Mouse (Mus musculus): Measurements from ENCODE around the gene Vmn1r1.

Vmn1r1 gene

GRCm38 (mm10) chr1:182137204-182138125 is 26.8 kb downstream of the Vmn1r1 start:
- no peak for DNase-seq (ENCODE audit: low spot score in 2 of 2)

GRCm38 (mm10) chr1:182130830-182131229 is 33.5 kb downstream of the Vmn1r1 start:
- no peak for DNase-seq (ENCODE audit: low spot score in 2 of 2)

DNA sequence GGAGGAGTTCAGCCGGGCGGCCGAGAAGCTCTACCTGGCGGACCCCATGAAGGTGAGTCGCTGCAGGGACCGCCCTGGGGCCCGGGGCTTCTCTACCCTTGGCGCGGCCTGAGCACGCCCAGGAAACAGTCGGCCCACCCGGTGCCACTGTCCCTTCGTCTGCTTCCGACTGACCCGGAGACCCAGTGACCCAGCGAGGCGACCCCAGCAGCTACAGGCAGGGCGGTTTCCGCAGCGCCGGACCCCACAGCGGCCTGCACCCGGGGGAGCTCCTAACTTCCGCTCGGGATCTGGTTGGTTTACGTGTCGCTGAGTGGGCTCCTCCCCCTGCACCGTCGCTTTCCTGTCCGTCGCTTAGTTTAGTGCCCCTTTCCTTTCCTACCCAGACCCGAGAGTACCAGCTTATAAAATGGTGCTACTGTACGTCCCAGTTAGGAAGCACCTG is 39.3 kb downstream of the Vmn1r1 start:
- DNase-seq (ENCODE audit: low spot score in 2 of 2) = peak; percentile 82 to 91

DNA sequence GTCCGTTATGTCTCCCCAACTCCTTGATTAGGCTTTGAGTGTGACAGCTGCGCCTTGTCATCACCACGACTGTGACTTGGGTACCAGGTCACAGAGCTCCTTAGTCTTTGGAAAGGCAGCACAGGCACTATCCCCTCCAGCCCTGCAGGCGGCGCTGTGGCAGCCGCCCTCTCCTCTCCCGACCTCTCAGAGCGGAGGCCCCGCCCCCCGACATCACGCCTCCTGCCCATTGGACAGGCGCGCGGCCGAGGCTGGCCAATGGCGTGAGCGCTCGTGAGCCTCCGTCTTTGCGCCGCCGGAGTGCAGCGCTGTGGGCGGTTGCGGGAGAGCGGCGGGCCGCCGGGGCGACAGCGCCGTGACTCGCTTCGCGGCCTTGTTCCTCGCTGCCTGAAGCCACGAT is 39.8 kb downstream of the Vmn1r1 start, which contains the start of gene Srp9:
TSS of gene Srp9 (plus strand) at position 232 of the 400 bp plus-strand sequence.
- DNase-seq (ENCODE audit: low spot score in 2 of 2) = peak; percentile 98 to 99

GRCm38 (mm10) chr1:182122413-182122812 is 41.9 kb downstream of the Vmn1r1 start:
- no peak for DNase-seq (ENCODE audit: low spot score in 2 of 2)

GRCm38 (mm10) chr1:182115651-182116408 is 48.5 kb downstream of the Vmn1r1 start:
- no peak for DNase-seq (ENCODE audit: low spot score in 2 of 2)

GRCm38 (mm10) chr1:182115197-182115596 is 49.1 kb downstream of the Vmn1r1 start:
- DNase-seq (ENCODE audit: low spot score in 2 of 2) = no peak

GRCm38 (mm10) chr1:182113587-182114500 is 50.4 kb downstream of the Vmn1r1 start:
- DNase-seq (ENCODE audit: low spot score in 2 of 2) = no peak

- no peak for DNase-seq (ENCODE audit: low spot score in 2 of 2)
These were observed 51.2 kb downstream of the Vmn1r1 start for GRCm38 (mm10) chr1:182113131-182113530.

DNA sequence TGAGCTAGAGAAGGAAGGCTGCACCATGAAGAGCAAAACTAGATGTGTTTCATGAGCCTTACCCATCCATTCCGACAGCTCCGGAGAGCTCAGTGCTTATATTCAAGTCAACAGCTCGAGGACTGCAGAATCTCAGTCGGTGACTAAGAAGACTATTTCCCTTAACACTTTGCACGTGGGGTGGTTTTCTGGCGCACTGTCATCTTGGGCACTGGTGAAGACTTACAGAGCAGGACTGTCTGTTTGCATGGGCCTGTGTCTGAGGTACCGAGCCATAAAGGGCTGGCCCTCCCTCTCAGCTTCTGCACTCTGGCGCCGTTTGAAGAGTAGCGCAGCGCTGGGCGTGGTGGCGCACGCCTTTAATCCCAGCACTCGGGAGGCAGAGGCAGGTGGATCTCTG is 51.9 kb downstream of the Vmn1r1 start:
- DNase-seq (ENCODE audit: low spot score in 2 of 2) = no peak

DNA sequence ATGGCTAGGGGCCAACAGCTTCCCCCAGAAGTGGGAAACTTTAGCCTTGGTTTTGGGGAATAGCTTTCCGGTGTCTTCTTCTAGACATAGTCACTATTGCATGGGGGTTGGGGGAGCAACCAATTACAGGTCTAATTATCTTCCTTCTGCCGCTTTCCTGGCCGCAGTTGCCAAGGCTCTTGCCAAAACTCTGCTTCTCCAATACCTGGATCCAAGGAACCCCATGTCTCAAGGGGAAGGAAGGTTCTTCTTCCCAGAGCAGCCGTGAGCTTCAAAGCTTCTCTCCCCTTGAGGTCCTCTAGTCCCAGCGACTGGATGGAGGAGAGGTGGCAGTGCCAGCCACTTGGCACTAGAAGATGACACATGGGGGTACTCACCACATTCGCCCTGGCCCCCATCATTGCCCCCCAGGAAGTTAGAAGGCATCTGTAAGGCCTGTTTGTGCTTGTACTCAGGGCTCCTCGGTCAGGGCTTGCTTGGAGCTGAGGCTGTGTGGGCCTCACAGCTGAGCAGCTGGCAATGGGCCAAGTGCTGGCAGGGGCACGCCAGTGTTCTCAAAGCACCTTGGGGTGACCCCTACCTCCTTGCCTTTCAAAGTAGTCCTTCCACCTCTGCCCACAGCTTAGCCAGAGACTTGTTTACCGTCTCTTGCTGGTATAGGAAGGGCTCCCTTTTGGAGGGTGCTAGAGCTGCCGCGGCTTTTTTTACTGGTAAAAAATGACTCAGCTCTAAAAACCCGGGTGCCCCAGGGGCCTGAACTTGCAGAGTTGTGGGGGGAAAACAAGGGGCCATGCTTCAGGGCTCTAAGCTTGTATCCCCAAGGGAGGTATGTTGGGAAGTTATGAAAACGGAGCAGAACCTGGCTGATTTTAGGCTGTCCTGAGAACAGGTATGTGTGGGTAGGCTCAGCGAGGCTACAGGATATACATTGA is 52.6 kb downstream of the Vmn1r1 start:
- DNase-seq (ENCODE audit: low spot score in 2 of 2) = no peak

GRCm38 (mm10) chr1:182110708-182111385 is 53.4 kb downstream of the Vmn1r1 start:
- DNase-seq (ENCODE audit: low spot score in 2 of 2) = no peak

DNA sequence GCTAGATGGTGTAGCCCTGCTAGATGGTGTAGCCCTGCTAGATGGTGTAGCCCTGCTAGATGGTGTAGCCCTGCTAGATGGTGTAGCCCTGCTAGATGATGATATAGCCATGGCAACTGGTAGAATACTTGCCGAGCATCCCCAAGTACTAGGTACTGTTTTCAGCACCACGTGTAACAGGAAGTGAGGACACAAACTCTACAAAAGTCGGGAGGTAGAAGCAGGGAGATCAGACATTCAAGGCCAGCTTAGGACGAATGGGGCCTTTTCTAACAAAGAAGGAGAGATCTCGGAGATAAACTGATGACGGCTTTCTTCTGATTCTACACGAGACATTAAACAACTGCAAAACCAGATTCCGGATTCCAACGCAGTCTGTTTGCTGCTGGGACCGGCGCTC is 54.1 kb downstream of the Vmn1r1 start:
- no peak for DNase-seq (ENCODE audit: low spot score in 2 of 2)

GRCm38 (mm10) chr1:182108397-182109099 is 55.7 kb downstream of the Vmn1r1 start:
- DNase-seq (ENCODE audit: low spot score in 2 of 2) = no peak

DNA sequence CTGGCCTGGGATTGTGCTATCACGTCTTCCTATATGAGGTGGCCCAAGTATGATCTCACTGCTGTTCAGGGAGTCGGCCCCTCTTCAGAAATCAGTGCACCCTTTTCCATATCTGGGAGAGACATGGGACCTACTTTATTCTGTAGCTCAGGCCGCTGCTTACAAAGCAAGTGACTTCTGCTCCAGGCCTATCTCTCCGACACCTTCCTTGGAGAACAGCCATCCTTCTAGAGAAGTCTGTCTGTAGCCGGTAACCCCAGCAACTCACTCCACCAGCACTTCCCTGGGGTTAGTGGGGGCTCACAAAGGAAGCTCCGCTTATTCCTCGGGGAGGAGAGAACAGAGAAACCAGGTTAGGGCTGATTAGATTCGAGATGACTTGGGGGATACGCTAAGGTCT is 57.0 kb downstream of the Vmn1r1 start:
- no peak for DNase-seq (ENCODE audit: low spot score in 2 of 2)

DNA sequence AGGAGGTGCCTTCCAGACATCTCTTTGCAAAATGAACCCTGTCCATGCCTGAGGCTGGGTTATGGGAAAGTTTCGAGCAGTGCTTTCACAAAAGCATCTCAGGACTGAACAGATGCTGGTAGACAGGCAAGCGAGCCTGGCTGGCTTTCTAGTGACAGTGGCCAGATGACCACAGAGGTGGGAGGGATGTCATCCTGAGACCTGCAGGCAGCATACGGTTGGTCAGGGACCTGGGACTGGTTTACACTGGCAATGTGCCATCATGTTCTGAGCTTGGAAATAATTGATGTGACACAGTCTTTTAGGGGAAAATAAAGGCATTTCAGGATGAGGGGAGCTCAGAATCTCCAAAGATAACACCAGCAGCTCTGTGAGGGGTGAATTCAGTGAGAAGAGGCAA is 59.3 kb downstream of the Vmn1r1 start:
- no peak for DNase-seq (ENCODE audit: low spot score in 2 of 2)
